Mouse (Mus musculus) embryo, embryonic 10 days (tissue): ENCODE results near the gene Ssbp3.

Source experiments
- DNase-seq: peaks from one replicate; pipeline ENCODE4 v3.0.0-alpha.2; 2015; ENCODE audit warnings: low spot score

Gene Ssbp3

DNA sequence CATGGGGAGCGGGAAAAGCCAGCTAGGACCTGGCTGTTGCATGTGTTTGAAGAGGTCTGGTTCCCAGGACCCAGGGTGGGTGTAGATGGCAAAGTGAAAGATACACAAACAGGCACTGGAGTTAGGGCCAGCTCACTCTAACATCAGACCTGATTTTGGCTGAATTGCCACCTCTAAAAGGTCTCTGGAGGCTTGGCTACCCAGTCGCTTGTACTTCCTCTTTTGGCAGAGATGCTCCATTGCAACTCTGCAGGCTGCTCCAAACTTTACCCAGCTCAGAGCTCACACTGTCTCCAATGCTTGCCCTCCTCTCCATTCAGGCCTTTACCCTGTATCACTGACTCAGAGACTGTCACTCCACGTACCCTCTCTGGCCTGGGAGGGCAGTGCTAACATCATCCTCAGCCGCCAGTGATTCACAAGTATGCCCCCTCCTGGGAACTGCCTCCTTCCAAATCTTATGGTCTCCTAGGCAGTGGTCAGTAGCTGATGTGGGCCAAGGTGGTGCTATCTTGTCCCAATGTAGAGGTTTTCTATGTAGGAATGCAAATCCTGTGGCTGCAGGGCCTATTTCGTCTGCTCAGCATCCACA lies 142.6 kb downstream of the Ssbp3 start:
- DNase-seq: peak; percentile 12

- no peak for DNase-seq
Observed at GRCm38 (mm10) chr4:107056088-107056487, 145.6 kb downstream of the Ssbp3 start.

GRCm38 (mm10) chr4:107058346-107058745 lies 147.8 kb downstream of the Ssbp3 start:
- no peak for DNase-seq

DNA sequence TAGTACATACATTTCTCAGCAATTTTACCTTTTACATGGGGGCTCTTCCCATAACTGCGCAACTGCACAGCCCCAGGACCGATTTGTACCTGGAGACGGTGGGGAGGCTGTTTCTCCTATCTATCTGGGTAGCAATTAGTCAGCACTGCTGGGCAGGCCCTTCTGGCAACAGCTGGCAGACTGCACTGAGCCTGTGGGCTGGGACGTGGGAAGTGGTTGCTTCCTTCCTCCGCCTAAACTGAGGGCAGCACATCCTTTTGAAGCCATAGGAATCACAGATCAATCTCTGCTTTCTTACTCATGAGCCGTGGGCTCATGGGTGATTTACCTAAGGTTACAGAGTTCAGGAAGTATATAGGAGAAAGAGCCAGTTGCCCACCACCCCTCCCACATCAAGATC lies 148.3 kb downstream of the Ssbp3 start:
- no peak for DNase-seq

- DNase-seq: no peak
Observed at GRCm38 (mm10) chr4:107061560-107061959, 151.1 kb downstream of the Ssbp3 start.

DNA sequence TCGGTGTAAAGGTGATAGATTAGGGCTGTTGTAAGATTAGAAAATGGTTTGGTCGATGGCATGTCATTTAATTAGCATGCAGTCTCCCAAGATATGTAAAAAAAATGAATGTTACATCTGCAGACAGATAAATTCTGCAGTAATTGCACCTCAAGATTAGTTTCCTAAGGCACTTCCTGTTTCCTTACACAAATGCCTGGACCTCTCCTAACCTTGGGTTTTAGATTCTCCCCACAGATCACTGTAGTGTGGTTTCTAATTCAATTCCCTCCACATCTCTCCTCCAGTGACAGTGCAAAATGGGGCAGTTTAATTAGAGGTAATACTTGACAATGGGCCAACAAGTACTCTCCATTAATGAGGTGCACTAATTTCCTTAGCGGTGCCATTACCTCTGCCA lies 152.7 kb downstream of the Ssbp3 start:
- no peak for DNase-seq

DNA sequence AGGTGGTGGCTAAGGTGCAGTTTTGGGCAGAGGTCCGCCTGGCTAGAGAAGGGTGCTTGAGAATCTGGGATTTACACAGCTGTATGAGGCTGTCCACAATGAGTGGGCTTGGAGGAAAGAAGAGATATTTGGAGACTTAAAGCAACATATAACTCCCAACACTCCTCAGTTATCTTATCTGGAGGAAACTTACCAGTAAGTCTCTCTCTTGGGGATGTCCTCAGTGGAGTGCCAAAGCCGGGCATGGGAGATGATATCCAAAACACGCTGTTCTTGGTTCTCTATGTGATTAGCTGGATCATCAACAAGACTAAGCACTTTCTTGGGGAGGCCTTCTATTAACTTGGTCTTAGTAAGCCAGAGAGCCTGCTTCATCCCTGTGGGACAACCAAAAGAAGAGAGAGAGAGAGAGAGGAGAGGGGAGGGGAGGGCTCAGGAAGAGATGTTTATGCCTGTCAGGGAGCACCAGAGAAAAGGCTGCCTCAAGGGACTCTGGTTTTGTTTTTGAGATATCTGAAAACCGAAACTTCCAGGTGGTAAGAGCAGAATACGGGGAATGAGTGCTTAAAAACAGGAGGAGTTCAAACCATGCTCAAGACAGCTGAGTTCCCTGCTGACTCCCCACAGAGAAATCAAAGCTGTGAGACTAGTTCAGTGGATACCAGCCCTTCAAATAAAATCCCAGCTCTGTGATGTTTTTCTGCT lies 154.0 kb downstream of the Ssbp3 start:
- DNase-seq: no peak

DNA sequence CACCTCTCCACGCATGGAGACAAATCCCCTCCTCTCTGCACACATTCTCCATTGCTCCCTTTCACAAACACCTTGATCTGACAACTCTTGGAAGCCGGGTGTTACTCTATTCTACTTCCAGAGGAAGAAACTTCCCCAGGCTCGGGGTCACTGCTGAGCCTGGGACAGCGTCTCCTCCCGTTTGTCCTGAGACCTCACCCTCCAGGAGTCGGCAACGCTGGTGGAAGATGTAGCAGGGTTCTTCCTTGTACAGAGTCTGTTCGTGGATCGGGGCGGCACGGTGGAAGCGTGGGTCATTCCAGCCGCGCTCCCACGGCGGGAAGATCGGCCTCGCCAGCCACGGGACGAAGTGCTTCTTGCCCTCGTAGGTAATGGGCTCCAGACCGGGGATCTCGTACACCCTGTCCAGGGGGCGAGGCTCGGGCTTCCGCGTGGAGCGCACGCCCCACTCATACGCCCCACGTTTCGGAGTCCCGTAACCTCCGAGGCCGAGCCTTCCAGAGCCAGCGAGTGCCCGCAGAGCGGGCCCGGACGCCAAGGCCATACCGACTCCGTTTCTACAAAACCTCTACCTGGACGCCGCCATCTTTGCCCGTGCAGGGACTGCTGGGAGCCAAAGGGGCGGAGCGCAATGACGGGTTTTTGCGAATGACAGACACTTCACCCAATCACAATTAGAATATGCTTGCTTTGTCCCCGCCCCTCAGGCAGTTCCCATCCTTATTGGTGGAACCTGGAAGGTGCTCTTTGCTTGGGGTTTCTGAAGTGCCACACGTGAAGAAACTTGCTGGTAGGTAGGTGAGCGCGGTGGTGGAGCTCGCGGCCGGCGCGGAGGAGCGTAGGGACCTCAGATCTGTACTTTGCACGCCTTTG lies 156.0 kb downstream of the Ssbp3 start, which contains the start of the genes Mrpl37 and Cyb5rl:
Gene Mrpl37 (minus strand): TSS at position 617 of the 873 bp plus-strand sequence.
Gene Cyb5rl (plus strand): TSS at position 737 of the 873 bp plus-strand sequence.
- peak; percentile 97 for DNase-seq

GRCm38 (mm10) chr4:107067151-107067840 lies 156.8 kb downstream of the Ssbp3 start:
- DNase-seq: peak; percentile 40

DNA sequence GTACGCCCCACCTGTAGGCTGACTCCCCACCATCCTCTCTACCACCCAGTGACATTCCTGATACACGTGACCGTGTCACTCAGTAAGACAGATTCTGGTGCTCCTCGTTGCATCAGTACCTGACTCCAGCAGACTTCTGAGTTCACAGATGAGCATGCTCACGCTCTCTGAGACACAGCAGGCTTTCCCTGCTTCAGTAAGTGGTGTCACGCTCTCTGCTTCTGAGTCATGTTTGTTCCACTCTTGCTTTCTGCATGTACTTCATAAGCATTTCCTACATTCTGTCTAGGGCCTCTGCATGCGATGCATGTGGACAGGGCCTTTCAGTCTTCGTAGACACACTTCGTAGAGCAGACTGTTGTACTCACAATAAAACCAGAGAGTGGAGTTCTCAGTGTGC lies 161.8 kb downstream of the Ssbp3 start:
- DNase-seq: no peak

- DNase-seq: no peak
Observed at GRCm38 (mm10) chr4:107075456-107075855, 165.0 kb downstream of the Ssbp3 start.

GRCm38 (mm10) chr4:107078894-107079293 lies 168.4 kb downstream of the Ssbp3 start:
- no peak for DNase-seq

DNA sequence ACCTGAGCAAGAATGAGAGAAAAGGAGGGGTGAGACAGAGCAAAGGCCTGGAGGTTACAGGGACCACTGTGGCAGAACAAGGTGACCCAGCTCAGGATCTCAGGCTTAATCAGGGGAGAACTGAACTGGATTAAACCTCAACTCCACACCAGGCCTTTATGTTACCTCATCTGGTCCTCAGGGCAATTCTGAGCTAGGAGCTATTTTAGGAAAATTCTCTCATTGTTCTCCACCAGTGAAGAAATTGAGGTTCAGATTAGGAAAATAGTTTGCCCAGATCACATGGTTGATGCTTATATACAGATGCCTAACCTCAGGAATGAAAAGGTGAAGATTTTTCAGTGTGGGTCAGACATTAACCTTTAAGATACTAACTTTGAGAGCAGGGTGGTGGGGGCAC lies 169.2 kb downstream of the Ssbp3 start:
- DNase-seq: no peak

- no peak for DNase-seq
Observed at GRCm38 (mm10) chr4:107082185-107082584, 171.7 kb downstream of the Ssbp3 start.

- no peak for DNase-seq
Observed at GRCm38 (mm10) chr4:107083126-107083525, 172.6 kb downstream of the Ssbp3 start.

DNA sequence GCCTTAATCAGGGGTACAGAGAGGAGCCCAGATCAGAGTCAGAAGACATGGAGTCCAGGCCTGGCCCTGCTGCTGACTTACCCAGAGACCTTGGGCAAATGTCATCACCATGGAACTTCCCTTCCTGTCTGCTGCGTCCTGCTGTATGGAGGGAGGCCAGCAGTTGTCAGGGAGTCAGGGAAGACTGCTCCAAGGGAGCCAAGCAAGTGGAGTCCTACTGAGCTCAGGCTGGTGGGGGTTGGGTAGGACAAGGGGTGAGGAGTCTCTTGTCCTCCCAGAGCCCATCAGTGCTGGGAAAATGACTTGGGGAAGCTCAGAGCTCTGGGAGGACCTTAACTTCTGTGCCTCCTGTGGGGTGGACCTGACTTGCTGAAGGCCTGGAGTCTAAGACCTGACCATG lies 173.8 kb downstream of the Ssbp3 start:
- DNase-seq: no peak

DNA sequence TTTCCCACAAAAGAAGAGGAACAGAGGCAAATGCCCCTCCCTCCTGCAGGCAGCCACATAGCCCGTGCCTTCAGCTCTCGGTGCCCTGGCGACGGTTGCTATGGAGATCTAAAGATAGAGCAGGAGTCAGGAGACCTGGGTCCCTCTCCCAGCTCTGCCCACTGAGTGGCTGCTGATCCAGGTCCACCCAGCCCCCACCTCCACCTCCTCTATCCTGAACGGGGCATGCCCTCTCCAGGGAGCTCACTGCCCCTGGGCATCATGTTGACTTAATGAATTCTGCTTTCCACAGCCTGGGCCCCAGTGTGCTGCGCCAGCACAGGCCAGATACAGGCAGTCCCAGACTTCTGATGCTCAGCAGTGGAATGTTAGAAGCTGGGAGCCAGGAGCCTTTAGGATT lies 174.4 kb downstream of the Ssbp3 start:
- DNase-seq: peak; percentile 92

GRCm38 (mm10) chr4:107091696-107092095 lies 181.2 kb downstream of the Ssbp3 start:
- no peak for DNase-seq

GRCm38 (mm10) chr4:107094484-107095187 lies 184.1 kb downstream of the Ssbp3 start:
- peak; percentile 67 for DNase-seq

- DNase-seq: no peak
Observed at GRCm38 (mm10) chr4:107096043-107096442, 185.5 kb downstream of the Ssbp3 start.

DNA sequence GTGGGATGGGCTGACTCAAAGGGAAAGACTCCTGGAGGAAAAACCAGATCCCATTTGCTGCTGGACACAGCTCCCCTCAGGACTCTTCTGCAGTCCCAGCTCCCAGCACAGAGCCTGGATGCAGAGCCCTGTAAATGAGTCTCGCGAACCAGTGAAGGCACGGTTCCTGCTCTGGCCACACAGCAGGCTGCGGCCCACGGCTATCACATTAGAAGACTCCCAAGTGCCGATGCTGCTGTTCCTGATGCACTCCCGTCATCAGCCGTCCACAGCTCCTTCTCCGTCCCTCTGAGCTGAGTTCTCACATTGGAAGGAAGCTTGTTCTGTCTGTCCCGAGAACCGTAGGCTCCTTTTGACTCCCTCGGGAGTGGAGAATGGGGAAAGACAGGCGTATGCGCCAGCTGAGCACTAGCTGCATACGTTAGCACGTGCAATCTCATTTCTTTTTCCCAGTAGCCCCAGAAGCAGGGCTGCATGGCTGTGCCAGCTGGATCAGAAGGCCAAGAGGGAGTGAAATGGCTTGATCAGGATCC lies 186.4 kb downstream of the Ssbp3 start, which contains the start of gene Cdcp2:
Gene Cdcp2 (plus strand): TSS at position 51 of the 533 bp plus-strand sequence.
- peak; percentile 23 for DNase-seq
